Mouse (Mus musculus): ENCODE results near the gene Arhgap21.

- TF ChIP-seq CTCF (IDR thresholded peaks at IDR 0.05; ENCODE audit: low read depth, low read length) (no peak), GATA1 (IDR thresholded peaks at IDR 0.05; ENCODE audit: borderline replicate concordance, low read length) (no peak), TAL1 (conservative IDR thresholded peaks at IDR 0.05; ENCODE audit: low read depth, low read length) (no peak), GATA2 (IDR thresholded peaks at IDR 0.05; ENCODE audit: borderline replicate concordance, low read depth, low read length) (no peak), POLR2AphosphoS5 (IDR thresholded peaks at IDR 0.05; ENCODE audit: insufficient replicate concordance, low read depth, low read length) (no peak)
Observed at GRCm38 (mm10) chr2:20952716-20953115, 16.0 kb downstream of the Arhgap21 start.

All from G1E (cell line).